Mouse (Mus musculus): Measurements from ENCODE around the gene 4933417A18Rik. TPM values are rescaled to one million over a fixed set of nuclear protein-coding genes. Genes with fewer than 3 reads are reported as not detected.
A peak's percentile ranks its signal among the peaks of the same experiment; 100 is the strongest.

The 4933417A18Rik gene
- polyA plus RNA-seq, 1 experiment from 2014 or later = not detected

DNA sequence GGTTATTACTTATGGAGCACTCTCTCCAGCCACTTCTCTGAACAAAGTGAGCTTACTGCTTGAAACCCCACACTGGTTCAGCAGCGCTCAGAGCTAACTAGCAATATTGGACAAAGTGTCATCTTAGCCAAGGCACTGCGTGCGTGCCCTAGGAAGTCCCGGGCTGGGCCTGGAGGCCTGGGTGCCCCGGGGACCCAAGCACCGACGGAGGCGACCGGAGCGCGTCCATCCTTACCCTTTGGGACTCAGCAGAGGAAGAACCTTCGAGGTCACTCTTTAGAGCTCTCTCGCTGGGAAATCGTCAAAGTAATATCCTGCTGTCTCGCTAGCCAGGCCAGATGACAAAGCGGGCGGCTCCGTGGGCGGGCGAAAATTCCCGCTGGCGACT, 69.4 kb downstream of the 4933417A18Rik start:
- H3K9me3 ChIP-seq (ENCODE audit: control insufficient read depth, low read length) = no peaks in the 10 kb centered on the region
- peaks cover 17% of the 10 kb centered on the region for H3K4me1 ChIP-seq (replicated peaks; ENCODE audit: control insufficient read depth, insufficient read depth, low read length)
- peak overlapping the region; percentile 48 for H3K4me3 ChIP-seq (replicated peaks; ENCODE audit: low read length)
- peak; percentile 65 for ATAC-seq (ENCODE audit: low FRiP score)
- DNase-seq (ENCODE audit: low spot score) = peak; percentile 29
- H3K4me2 ChIP-seq (replicated peaks) = peak overlapping the region; percentile 68
- H3K27me3 ChIP-seq (ENCODE audit: control insufficient read depth, insufficient read depth, low read length) = no peaks in the 10 kb centered on the region
- peak overlapping the region; percentile 78 for H3K27ac ChIP-seq
- WGBS = under 1% methylated on average over 22 of the region's 22 CpGs
- peak overlapping the region; percentile 78 for H3K9ac ChIP-seq
- peaks cover 16% of the 10 kb centered on the region for H3K36me3 ChIP-seq (replicated peaks; ENCODE audit: control insufficient read depth, insufficient read depth)

DNA sequence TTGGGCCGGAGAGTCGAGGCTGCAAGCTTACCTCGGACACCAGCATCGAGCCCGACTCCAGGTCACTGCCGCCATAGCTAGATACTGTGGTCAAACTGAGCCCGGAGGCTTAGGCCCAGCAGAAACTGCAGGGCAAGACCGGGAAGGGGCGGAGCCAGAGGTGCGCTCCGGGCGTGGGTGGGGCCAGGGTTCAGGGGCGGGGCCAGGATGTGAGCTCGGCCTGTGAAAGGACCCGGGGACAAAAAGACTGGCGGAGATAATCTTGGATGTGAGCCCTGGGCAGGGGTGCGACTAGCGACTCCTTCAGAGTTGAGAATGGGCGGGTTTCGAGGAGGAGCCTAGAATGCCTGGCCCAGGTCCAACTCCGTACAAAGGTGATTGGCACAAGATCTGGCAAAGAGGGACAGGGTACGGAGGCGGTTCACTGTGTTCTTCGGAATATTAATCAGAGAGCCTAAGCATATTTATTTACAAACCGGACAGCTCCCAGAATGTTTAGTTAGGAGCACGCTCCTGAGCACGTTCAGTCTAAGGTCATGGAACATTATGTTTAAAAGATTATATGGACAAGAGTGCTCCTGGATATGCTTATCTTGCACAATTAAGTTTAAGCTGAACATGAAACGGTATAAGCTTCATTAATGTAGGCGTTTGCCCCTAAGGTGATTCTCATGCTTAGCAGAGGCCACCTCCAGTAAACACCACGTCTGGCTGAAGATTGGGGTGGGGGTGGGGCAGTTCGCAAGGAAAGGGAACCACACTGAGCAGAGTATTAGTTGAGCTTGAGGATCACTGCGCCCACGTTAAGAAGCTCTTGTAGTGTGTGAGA, 70.0 kb downstream of the 4933417A18Rik start:
- Histone ChIP-seq H3K36me3 (replicated peaks; ENCODE audit: control insufficient read depth, insufficient read depth) (peaks cover 10% of the 10 kb centered on the region), H3K27ac (peak overlapping the region; percentile 78), H3K9ac (peak overlapping the region; percentile 78), H3K9me3 (ENCODE audit: control insufficient read depth, low read length) (no peaks in the 10 kb centered on the region), H3K4me2 (replicated peaks) (peak overlapping the region; percentile 68), H3K27me3 (ENCODE audit: control insufficient read depth, insufficient read depth, low read length) (no peaks in the 10 kb centered on the region), H3K4me3 (replicated peaks; ENCODE audit: low read length) (peak overlapping the region; percentile 48), H3K4me1 (replicated peaks; ENCODE audit: control insufficient read depth, insufficient read depth, low read length) (peaks cover 17% of the 10 kb centered on the region)
- DNase-seq (ENCODE audit: low spot score) (peak; percentile 89), ATAC-seq (ENCODE audit: low FRiP score) (peak; percentile 96)
- under 1% methylated on average over 33 of the region's 33 CpGs for WGBS

DNA sequence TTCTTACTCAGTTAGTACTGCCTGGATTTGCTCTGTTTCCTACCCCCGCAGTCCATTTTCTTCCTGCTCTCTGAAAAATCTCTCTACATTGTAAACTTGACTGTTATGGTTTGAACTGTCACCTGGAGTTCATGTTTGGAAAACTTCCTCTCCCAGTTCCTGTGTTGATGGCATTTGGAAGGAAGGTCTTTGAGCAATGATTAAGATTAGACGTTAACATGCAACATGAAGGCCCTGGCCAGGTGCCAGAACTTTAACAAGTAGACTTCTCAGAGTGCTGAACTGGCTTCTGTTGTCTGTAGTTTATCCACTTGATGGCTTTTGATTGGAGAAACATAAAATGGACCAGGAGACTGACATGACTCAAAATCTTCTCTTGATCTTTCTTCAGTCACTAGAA, 71.7 kb downstream of the 4933417A18Rik start:
- Histone ChIP-seq H3K4me3 (replicated peaks; ENCODE audit: low read length) (no peak overlapping the region), H3K9me3 (ENCODE audit: control insufficient read depth, low read length) (no peaks in the 10 kb centered on the region), H3K4me2 (replicated peaks) (no peak overlapping the region), H3K4me1 (replicated peaks; ENCODE audit: control insufficient read depth, insufficient read depth, low read length) (peaks cover 17% of the 10 kb centered on the region), H3K27me3 (ENCODE audit: control insufficient read depth, insufficient read depth, low read length) (no peaks in the 10 kb centered on the region), H3K27ac (no peak overlapping the region), H3K36me3 (replicated peaks; ENCODE audit: control insufficient read depth, insufficient read depth) (no peaks in the 10 kb centered on the region), H3K9ac (no peak overlapping the region)
- DNase-seq (ENCODE audit: low spot score) = no peak
- no peak for ATAC-seq (ENCODE audit: low FRiP score)
- WGBS = 66% methylated on average over 2 of the region's 2 CpGs

Other genes starting within 250 kb of the 4933417A18Rik start
- gene Fam50b, start 189.6 kb upstream of the 4933417A18Rik start, polyA plus RNA-seq (2014; fragmentation: Nextera tagmentation; extraction: Ambion mirVana) = not detected in 2 replicates
- 65.1 and 71.7 TPM in 2 replicates for gene Prpf4b, start 49.1 kb upstream of the 4933417A18Rik start, polyA plus RNA-seq (2014; fragmentation: Nextera tagmentation; extraction: Ambion mirVana)
- 0.67 and 1.4 TPM in 2 replicates for gene Fam217a, start 99 bp upstream of the 4933417A18Rik start, polyA plus RNA-seq (2014; fragmentation: Nextera tagmentation; extraction: Ambion mirVana)
- gene Eci3, start 39.4 kb downstream of the 4933417A18Rik start, polyA plus RNA-seq (2014; fragmentation: Nextera tagmentation; extraction: Ambion mirVana) = 0.86 and 1.1 TPM in 2 replicates
- gene Eci2, start 102.7 kb downstream of the 4933417A18Rik start, polyA plus RNA-seq (2014; fragmentation: Nextera tagmentation; extraction: Ambion mirVana) = 114 and 116 TPM in 2 replicates